Mouse (Mus musculus) brain, embryonic 14.5 days (tissue): ENCODE results near the gene Zfp422.

Experiments used
- CTCF ChIP-seq: fragments of 200-500 bp; IDR thresholded peaks from 2 replicates; pipeline ENCODE4 v1.5.1; 2012; ENCODE audit warnings: inconsistent platforms, mild to moderate bottlenecking, moderate library complexity, borderline replicate concordance; ENCODE audit not compliant: insufficient read depth, insufficient read length; ENCODE audit errors: extremely low read depth
- POLR2A ChIP-seq: fragments of 200-500 bp; IDR thresholded peaks from 2 replicates; pipeline ENCODE4 v1.6.1; 2012; ENCODE audit warnings: mild to moderate bottlenecking, inconsistent platforms, borderline replicate concordance; ENCODE audit not compliant: poor library complexity, insufficient read depth, insufficient read length, severe bottlenecking; ENCODE audit errors: extremely low read depth

DNA sequence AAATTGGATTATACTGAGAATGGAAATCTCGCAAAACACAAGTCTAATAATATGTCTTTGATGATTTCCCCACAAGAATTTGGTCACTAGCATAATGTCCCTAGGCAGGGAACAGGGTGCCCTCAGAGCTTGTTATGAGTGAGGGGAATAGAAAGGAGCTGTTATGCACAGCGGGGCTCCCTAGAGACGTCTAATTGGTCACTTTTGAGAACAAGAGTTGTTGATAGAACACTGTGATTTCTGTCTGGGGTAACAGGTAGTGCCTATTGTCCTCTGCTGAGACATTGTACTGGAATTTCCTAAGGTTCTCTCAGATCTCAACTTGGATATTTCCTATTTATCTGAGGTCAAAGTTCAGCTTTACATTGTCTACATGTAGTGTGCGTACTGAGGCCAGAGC, 44.7 kb downstream of the Zfp422 start, which contains the start of gene Olfr215:
- TF ChIP-seq POLR2A (no peak), CTCF (no peak)
